Mouse (Mus musculus): ENCODE data around the gene Lmtk3.
A peak's percentile ranks its signal among the peaks of the same experiment; 100 is the strongest.

Lmtk3 gene

DNA sequence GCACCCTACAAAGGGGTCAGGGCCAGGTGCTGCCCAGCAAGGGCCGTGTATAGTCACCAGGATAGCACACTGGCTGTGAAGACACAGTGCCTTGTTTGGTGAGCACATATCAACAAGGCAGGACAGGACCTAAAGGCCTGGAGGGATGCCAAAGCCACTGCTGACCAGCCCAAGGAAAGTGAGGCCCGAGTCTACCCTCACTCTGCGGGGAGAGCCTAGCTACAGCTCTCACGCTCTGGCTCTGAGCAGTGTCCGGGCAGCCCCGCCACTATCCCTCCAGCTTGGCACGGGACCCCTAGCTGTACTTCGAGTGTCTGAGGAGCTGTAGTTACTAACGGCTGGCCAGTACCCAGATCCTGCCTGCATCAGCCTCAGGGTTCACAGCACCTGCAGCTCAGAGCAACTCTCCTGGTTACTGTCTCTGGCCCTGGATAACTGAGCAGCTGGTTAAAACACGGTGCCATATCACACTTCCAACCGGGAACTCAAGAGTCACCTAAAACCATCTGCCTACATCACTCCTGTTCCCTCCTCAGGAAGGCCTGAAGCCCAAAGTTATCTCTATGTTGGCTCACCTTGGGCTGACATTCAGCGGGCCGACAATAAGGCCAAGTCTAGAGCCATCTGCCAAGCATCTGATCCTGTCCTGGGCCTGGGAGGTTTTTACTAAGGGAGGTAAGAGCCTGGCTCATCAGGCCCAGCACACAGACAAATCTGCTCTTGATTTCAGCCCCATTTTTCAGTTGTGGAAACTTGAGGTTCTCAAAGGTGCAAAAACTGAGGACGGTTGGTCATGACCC, 25.9 kb downstream of the Lmtk3 start:
- DNase-seq = no peak

DNA sequence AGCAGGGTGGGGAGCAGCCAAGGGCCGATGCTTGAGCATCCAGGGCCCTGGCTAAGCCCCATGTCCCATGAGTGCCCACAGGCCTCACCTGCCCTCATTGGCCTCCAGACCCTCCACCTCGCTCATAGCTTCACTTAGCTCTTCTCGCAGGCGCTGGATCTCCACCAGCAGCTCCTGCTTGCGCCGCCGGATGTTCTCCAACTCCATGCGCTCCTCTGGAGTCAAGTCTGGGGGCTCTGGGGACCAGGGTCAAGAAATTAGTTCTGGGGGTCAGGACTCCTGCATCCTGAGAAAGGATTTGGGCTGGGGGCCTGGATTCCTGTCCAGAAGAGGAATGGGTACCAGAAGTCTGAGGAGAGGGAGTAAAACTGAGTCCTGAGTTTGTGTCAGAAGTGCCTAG, 29.4 kb downstream of the Lmtk3 start:
- DNase-seq = no peak

- DNase-seq = peak; percentile 100
Observed at GRCm38 (mm10) chr7:45813787-45814779, 30.5 kb downstream of the Lmtk3 start, which contains the start of gene Cyth2. Gene Cyth2 (minus strand): TSS chr7:45814581.

- no peak for DNase-seq
Observed at GRCm38 (mm10) chr7:45814841-45815240, 31.3 kb downstream of the Lmtk3 start.

- DNase-seq = no peak
Observed at GRCm38 (mm10) chr7:45815323-45815983, 31.9 kb downstream of the Lmtk3 start.

DNA sequence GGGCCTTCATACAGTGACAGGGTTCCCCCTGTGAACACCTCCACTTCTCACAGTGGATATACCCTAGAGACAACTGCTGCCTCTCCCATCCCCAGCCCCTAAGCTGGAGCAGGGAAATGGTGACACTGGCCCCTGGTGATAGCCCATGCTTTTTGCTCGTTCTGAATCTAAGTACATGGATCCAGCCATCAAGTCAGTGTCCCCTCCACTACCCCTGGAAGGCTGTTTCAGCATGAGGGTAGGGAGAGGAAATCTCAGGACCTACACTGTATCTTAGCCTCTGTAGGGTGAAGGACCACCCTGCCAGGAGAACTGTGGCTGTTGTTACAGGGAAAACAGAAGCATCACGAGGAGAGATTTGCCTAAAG, 32.4 kb downstream of the Lmtk3 start:
- no peak for DNase-seq

DNA sequence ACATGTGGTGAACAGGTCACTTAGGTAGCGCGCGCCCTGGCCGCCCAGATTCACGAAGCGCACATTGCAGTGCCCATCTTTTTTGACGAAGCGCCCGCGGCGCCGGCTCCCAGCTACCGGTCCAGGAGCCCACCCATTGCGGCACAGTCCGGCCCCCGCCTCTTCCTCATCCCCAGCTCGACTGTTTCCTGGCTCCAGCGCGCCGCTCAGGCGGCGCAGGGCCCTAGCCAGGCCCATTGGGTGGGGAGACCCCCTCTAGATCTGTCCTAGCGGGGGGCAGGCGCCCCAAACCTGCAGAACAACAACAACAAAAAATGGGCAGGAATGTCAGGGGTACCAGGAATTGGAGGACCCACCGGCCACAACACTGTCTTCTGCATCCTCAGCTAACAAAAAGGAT, 36.3 kb downstream of the Lmtk3 start:
- DNase-seq = no peak

GRCm38 (mm10) chr7:45820913-45821312, 37.4 kb downstream of the Lmtk3 start:
- DNase-seq = no peak

DNA sequence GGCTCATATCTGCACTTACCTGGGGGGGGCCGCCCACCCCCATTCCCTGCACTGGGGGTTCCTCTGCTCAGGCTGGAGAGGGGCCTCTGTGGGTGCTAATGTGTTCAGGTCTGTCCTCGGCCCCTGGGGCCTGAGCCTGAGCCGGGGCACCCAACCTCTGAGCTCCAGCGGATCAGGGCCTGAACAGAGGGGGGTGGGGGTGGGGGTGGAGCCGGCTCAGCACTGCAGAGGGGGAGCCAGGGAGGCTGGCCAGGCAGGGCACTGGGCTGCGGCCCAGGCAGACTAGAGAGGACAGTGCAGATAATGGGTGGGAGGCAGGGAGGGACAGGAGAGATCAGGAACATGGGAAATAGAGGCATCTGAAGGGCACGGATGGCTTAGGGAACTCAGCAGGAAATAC, 41.1 kb downstream of the Lmtk3 start, which contains the start of gene Kcnj14:
Kcnj14 (minus strand) TSS at position 185 of the 400 bp plus-strand sequence.
- DNase-seq = no peak

GRCm38 (mm10) chr7:45826631-45827030, 43.1 kb downstream of the Lmtk3 start:
- DNase-seq = no peak

DNA sequence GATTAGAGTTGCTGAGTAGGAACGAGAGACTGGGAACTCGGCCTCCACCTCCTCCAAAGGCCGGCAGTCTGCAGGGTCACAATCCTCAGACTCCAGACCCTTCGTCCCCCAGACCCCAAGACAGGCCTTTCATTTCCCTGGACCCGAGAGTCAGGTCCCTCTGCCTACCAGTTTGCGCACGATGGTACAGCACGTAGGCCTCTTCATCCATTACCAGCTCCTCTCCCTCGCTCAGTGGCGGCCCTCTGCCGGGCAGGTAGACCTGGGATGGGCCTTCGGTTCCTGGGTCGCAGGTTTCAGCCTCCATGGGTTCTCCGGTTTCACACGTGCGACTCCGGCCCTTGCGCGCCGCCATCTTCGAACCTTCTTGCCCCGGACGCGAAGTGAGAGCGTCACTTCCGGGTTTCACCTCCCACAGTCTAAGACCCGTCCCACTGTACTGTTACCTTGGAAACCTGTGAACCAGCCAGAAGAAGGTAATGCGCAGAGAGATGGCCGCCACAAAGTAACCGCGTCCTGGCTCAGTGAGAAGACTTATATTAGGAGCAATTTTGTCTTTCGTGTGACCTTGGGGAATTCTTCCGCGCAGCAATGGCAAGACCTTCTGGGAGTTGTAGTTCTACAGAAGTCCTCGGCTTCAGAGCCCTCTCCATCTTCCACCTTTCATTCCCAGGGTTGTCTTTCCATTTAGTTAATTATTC, 47.0 kb downstream of the Lmtk3 start, which contains the start of gene Grwd1:
Grwd1 (minus strand) TSS at position 518 of the 701 bp plus-strand sequence.
- DNase-seq = peak; percentile 89

GRCm38 (mm10) chr7:45831128-45831525, 47.6 kb downstream of the Lmtk3 start:
- no peak for DNase-seq

DNA sequence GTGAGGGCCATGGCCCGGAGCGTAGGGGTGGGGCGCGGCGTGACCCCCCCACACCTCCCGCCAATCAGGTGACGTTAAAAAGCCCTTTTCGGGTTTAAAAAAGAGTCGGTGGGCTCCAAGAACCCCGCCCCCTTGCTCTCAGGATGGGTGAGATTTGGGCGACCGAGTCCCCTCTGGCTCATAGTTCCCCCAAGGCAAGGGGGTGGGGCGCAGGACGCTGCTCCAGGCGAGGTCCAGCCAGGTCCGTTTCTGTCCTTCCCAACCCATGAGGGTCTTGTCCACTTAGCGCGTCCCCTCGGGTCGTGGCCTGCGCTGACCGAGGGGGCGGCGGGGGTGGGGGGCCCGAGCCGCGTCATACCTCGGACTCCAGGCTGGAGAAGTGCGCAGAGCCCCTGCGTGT, 48.9 kb downstream of the Lmtk3 start:
- DNase-seq = no peak

- DNase-seq = peak; percentile 27
Observed at GRCm38 (mm10) chr7:45833148-45833790, 49.7 kb downstream of the Lmtk3 start.

DNA sequence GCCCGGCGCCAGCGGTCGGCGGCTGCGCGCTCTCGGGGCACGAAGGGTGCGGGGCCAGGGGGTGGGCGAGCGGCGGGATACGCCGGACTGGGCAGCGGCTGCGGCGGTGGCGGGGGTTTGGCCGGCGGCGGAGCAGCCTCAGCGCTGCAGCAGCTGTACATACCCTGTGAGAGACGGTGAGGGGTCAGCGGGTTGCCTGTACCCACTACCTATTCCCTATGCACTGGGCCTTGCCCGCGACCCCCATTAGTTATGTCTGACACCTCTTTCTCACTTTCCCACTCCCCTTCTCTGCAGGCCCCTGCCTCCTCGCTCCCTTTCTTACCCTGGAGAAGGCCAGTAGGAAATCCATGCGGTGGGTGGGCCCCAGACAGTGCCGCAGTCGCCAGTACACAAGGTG, 50.4 kb downstream of the Lmtk3 start:
- no peak for DNase-seq

GRCm38 (mm10) chr7:45842950-45843744, 59.6 kb downstream of the Lmtk3 start:
- no peak for DNase-seq

GRCm38 (mm10) chr7:45848447-45849027, 65.0 kb downstream of the Lmtk3 start:
- no peak for DNase-seq

GRCm38 (mm10) chr7:45850661-45851060, 67.1 kb downstream of the Lmtk3 start:
- DNase-seq = no peak

DNA sequence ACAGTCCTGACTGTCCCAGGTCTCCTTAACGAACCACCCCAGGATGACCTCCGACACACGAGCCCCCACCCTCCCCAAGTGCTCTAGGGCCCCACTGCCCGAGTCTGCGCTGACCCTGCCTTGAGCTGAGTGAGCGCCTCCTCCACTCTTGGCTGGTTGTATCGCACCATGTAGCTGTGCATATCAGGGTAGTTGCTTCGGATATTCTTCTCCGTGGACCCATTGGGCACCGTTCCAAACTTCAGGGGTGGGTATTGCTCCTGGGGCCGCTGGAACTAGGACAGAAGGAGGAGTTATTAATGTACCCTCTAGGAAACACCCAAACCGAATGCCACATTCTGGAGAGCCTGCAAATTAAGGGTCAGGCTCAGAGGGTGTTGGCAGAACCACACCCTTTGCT, 69.6 kb downstream of the Lmtk3 start:
- DNase-seq = no peak
